Mouse (Mus musculus) adrenal gland, postnatal 25 days (tissue): ENCODE measurements at regions not wholly inside any gene's neighbourhood (a gene's known extent, or its start where the extent isn't known, plus 50 kb on each side); places are given as distances from the start of the nearest gene placed in this dataset.
A peak's percentile ranks its signal among the peaks of the same experiment; 100 is the strongest.

Source experiments
- DNase-seq: peaks from one replicate; pipeline ENCODE4 v3.0.0; 2021; ENCODE audit warnings: mixed read lengths

- peak; percentile 30 for DNase-seq
Observed at GRCm38 (mm10) chr6:93026068-93027022, 83.1 kb upstream of the Adamts9 start.

- DNase-seq, result no peak
Observed at GRCm38 (mm10) chr6:93014534-93014933, 71.2 kb upstream of the Adamts9 start.

GRCm38 (mm10) chr6:93011906-93012305 lies 68.6 kb upstream of the Adamts9 start:
- DNase-seq, result no peak

GRCm38 (mm10) chr6:93004587-93005240 lies 61.4 kb upstream of the Adamts9 start:
- peak; percentile 65 for DNase-seq

GRCm38 (mm10) chr6:93003812-93004211 lies 60.5 kb upstream of the Adamts9 start:
- DNase-seq, result no peak

- DNase-seq, result no peak
Observed at GRCm38 (mm10) chr6:92993647-92994046, 50.4 kb upstream of the Adamts9 start.
